Mouse (Mus musculus): Measurements from ENCODE around the gene Vps45. TPM values are rescaled to one million over a fixed set of nuclear protein-coding genes. Genes with fewer than 3 reads are reported as not detected.
"Not testable (repeated sequence)": the region's sequence is repeated elsewhere in the genome, so short reads cannot be mapped to it uniquely, and the experiment has no call there.

Vps45 gene
- polyA plus RNA-seq, 1 experiment = 7.5 TPM

DNA sequence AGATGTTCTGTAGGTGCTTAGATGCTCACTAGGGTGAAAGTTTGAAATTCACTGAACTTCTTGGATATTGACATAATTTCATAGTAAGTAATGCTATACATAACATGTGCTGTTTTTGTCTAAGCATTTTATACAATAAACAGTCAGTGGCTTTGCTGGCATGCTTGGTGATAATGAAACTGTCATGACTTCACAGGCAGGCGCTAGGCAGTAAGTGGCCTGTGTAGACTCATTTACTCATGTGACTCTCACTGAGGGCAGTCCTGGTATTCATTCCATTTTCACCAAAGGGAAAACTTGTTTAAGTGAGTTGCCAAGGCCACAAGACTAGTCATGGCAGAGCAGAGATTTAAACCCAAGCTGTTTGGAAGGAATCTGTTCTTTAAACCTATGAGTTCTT, 89.0 kb downstream of the Vps45 start:
- H3K4me1 ChIP-seq (replicated peaks; ENCODE audit: control insufficient read depth, insufficient read depth, low read length) = peaks cover 33% of the 10 kb centered on the region
- no peak for DNase-seq
- no peaks in the 10 kb centered on the region for H3K36me3 ChIP-seq (ENCODE audit: control insufficient read depth, insufficient read depth, low read length)
- H3K27me3 ChIP-seq (ENCODE audit: control insufficient read depth, insufficient read depth, low read length) = no peaks in the 10 kb centered on the region; the same call in 1 of the 2 replicates
- H3K4me3 ChIP-seq (ENCODE audit: control insufficient read depth, insufficient read depth, low read length) = no peak overlapping the region
- H3K27ac ChIP-seq (ENCODE audit: control insufficient read depth, insufficient read depth, low read length) = no peak overlapping the region
- TF ChIP-seq CTCF (IDR thresholded peaks at IDR 0.05; ENCODE audit: borderline replicate concordance, control insufficient read depth, extremely low read depth, insufficient read depth, low read length, poor library complexity) (no peak), POLR2A (IDR thresholded peaks at IDR 0.05; ENCODE audit: control insufficient read depth, extremely low read depth, insufficient read depth, low read length, poor library complexity) (no peak)
- 83% methylated on average over 1 of the region's 1 CpGs for WGBS

DNA sequence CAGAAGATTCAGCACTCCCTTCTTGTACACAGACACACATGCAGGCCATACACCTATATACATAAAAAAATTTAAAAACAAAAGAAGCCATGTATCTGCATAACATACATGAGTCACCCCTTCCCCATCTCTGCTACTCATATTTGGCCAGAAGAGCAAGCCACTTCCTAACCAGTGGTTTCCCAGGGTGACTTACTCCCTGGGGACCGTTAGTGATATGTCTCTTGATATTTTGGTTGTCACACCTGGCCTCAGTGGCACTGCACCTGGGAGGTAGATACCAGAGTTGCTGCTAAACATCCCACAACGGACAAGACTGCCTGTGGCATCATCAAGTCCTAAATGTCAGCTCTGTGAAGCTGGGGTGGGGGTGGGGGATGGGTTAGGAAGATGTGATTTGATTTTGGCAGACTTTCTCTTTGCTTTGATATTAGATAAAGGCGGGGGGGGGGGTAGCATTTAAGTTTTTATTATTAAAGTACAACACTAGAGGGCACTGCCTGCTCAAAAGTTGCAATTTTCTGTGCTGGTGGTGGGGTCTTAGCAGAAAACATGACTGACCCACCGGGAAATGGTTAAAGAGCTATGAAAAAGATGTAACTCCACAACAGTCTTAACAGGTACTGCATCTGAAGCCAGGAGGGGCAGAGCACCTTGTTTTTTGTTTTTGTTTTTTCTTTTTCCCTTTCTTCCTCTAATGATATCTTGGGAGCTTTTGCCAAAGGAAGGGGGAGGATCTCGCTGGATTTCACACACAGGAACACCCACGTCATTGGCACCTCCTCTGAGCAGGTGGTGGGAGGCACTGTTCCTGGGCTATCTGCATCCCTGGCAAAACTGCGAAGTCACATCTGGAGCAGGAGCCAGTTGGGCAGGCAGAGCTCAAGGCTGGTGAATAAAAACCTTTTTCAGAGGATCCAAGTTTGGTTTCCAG, 92.5 kb downstream of the Vps45 start:
- Histone ChIP-seq H3K4me3 (ENCODE audit: control insufficient read depth, insufficient read depth, low read length) (no peak overlapping the region), H3K27ac (ENCODE audit: control insufficient read depth, insufficient read depth, low read length) (no peak overlapping the region), H3K36me3 (ENCODE audit: control insufficient read depth, insufficient read depth, low read length) (no peaks in the 10 kb centered on the region), H3K4me1 (replicated peaks; ENCODE audit: control insufficient read depth, insufficient read depth, low read length) (peaks cover 15% of the 10 kb centered on the region), H3K27me3 (ENCODE audit: control insufficient read depth, insufficient read depth, low read length) (no peaks in the 10 kb centered on the region)
- TF ChIP-seq POLR2A (IDR thresholded peaks at IDR 0.05; ENCODE audit: control insufficient read depth, extremely low read depth, insufficient read depth, low read length, poor library complexity) (no peak), CTCF (IDR thresholded peaks at IDR 0.05; ENCODE audit: borderline replicate concordance, control insufficient read depth, extremely low read depth, insufficient read depth, low read length, poor library complexity) (no peak)
- 4% methylated on average over 7 of the region's 7 CpGs for WGBS
- DNase-seq = peak; percentile 51

DNA sequence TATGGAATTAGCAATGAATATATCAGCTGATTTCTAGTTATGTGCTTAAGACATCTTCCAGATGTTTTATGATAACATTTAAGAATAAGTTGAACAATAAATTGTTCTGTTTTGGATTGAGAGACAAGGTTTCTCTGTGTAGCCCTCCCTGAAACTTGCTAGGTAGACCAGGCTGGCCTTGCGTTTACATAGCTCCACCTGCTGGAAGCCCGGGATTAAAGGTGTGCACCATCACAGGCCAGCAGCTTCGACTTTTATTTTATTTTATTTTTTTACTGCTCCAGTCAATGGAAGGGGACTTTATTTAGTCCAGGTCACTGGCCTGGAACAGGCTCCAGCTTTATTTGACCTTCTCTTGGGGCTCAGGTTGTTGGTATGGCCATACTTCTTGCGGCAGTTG, 94.6 kb downstream of the Vps45 start:
- TF ChIP-seq CTCF (IDR thresholded peaks at IDR 0.05; ENCODE audit: borderline replicate concordance, control insufficient read depth, extremely low read depth, insufficient read depth, low read length, poor library complexity) (no peak), POLR2A (IDR thresholded peaks at IDR 0.05; ENCODE audit: control insufficient read depth, extremely low read depth, insufficient read depth, low read length, poor library complexity) (no peak)
- Histone ChIP-seq H3K27ac (ENCODE audit: control insufficient read depth, insufficient read depth, low read length) (no peak overlapping the region), H3K27me3 (ENCODE audit: control insufficient read depth, insufficient read depth, low read length) (no peaks in the 10 kb centered on the region), H3K36me3 (ENCODE audit: control insufficient read depth, insufficient read depth, low read length) (no peaks in the 10 kb centered on the region), H3K4me1 (replicated peaks; ENCODE audit: control insufficient read depth, insufficient read depth, low read length) (peaks cover 12% of the 10 kb centered on the region), H3K4me3 (ENCODE audit: control insufficient read depth, insufficient read depth, low read length) (no peak overlapping the region)
- peak; percentile 63 for DNase-seq
- WGBS = 33% methylated on average over 4 of the region's 4 CpGs

DNA sequence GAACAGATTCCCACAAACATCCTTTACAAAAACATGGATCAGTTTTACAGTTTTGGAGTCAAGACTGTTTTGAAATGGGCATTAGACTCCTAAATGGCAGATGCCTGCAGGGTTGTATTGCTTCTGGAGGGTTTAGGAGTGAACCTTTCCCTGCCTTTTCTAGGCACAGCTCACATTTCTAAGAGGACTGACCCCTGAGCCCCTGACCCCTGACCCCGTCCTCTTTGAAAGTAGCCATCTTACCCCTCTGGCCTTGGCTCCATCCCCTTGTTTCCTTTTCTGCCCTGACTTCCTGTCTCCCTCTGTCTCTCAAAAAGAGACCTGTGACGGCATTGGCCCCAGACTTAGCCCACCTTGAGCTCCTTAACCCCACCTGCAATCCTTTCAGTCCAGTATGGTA, 95.0 kb downstream of the Vps45 start:
- Histone ChIP-seq H3K27me3 (ENCODE audit: control insufficient read depth, insufficient read depth, low read length) (no peaks in the 10 kb centered on the region), H3K4me3 (ENCODE audit: control insufficient read depth, insufficient read depth, low read length) (no peak overlapping the region), H3K4me1 (replicated peaks; ENCODE audit: control insufficient read depth, insufficient read depth, low read length) (peaks cover 12% of the 10 kb centered on the region), H3K36me3 (ENCODE audit: control insufficient read depth, insufficient read depth, low read length) (no peaks in the 10 kb centered on the region), H3K27ac (ENCODE audit: control insufficient read depth, insufficient read depth, low read length) (no peak overlapping the region)
- no peak for DNase-seq
- WGBS = 65% methylated on average over 2 of the region's 2 CpGs
- TF ChIP-seq CTCF (IDR thresholded peaks at IDR 0.05; ENCODE audit: borderline replicate concordance, control insufficient read depth, extremely low read depth, insufficient read depth, low read length, poor library complexity) = no peak

DNA sequence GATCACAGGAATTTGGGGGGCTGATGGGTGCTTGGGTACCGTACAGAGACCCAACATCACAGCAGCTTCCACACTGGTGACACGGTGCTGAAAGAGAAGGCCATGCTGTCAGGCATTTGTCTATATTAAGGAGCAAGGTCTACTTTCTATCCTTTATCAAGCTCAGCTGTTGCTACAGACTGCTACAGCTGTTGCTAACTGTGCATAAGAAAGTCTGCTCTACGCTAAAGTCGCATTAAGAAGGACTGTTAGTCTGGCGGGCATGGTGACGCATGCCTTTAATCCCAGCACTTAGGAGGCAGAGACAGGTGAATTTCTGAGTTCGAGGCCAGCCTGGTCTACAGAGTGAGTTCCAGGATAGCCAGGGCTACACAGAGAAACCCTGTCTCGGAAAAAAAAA, 96.1 kb downstream of the Vps45 start:
- not testable (repeated sequence) for H3K27ac ChIP-seq (ENCODE audit: control insufficient read depth, insufficient read depth, low read length); H3K27me3 ChIP-seq (ENCODE audit: control insufficient read depth, insufficient read depth, low read length); DNase-seq; H3K4me3 ChIP-seq (ENCODE audit: control insufficient read depth, insufficient read depth, low read length); H3K36me3 ChIP-seq (ENCODE audit: control insufficient read depth, insufficient read depth, low read length)
- WGBS = 95% methylated on average over 8 of the region's 8 CpGs
- H3K4me1 ChIP-seq (replicated peaks; ENCODE audit: control insufficient read depth, insufficient read depth, low read length) = peaks cover 12% of the 10 kb centered on the region

DNA sequence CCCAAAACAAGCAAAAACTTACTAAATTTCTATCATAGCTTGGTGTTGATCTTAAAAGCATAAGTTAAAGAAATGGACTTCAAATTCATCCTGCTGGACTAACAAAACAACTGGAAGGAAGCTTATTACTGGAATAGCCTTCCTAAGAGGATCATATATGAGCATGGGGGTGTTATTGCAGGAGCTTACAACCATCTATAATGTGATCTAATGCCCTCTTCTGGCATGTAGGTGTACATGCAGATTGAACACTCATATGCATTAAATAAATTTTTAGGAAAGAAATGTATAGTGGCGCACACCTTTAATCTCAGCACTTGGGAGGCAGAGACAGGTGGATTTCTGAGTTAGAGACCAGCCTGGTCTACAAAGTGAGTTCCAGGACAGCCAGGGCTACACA, 98.5 kb downstream of the Vps45 start:
- no peak overlapping the region for H3K27ac ChIP-seq (ENCODE audit: control insufficient read depth, insufficient read depth, low read length)
- WGBS = 92% methylated on average over 1 of the region's 1 CpGs
- no peak overlapping the region for H3K4me3 ChIP-seq (ENCODE audit: control insufficient read depth, insufficient read depth, low read length)
- TF ChIP-seq POLR2A (IDR thresholded peaks at IDR 0.05; ENCODE audit: control insufficient read depth, extremely low read depth, insufficient read depth, low read length, poor library complexity) (no peak), CTCF (IDR thresholded peaks at IDR 0.05; ENCODE audit: borderline replicate concordance, control insufficient read depth, extremely low read depth, insufficient read depth, low read length, poor library complexity) (no peak)
- peaks cover 3% of the 10 kb centered on the region; the same call in 1 of the 2 replicates for H3K4me1 ChIP-seq (replicated peaks; ENCODE audit: control insufficient read depth, insufficient read depth, low read length)
- H3K36me3 ChIP-seq (ENCODE audit: control insufficient read depth, insufficient read depth, low read length) = no peaks in the 10 kb centered on the region
- DNase-seq = no peak
- H3K27me3 ChIP-seq (ENCODE audit: control insufficient read depth, insufficient read depth, low read length) = no peaks in the 10 kb centered on the region

DNA sequence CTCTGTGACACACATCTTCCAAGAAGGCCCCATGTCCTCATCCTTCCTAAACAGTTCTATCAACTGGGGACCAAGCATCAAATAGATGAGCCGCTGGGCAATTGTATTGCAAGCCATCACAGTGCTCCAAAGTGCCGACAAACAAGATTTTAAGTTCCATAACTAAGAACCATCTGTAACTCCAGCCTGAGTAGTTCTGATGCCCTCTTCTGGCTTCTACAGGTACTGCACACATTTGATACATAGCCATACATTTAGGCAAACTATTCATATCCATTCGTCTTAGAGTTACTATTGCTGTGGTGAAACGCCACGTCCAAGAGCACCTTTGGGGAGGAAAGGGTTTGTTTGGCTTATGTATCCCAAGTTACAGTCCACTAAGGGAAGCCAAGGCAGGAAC, 99.2 kb downstream of the Vps45 start:
- DNase-seq = peak; percentile 47
- peaks cover 1% of the 10 kb centered on the region; the same call in 1 of the 2 replicates for H3K4me1 ChIP-seq (replicated peaks; ENCODE audit: control insufficient read depth, insufficient read depth, low read length)
- WGBS = 85% methylated on average over 5 of the region's 5 CpGs
- H3K36me3 ChIP-seq (ENCODE audit: control insufficient read depth, insufficient read depth, low read length) = no peaks in the 10 kb centered on the region
- H3K27me3 ChIP-seq (ENCODE audit: control insufficient read depth, insufficient read depth, low read length) = no peaks in the 10 kb centered on the region
- no peak for TF ChIP-seq POLR2A (IDR thresholded peaks at IDR 0.05; ENCODE audit: control insufficient read depth, extremely low read depth, insufficient read depth, low read length, poor library complexity)
- no peak for TF ChIP-seq CTCF (IDR thresholded peaks at IDR 0.05; ENCODE audit: borderline replicate concordance, control insufficient read depth, extremely low read depth, insufficient read depth, low read length, poor library complexity)
- H3K27ac ChIP-seq (ENCODE audit: control insufficient read depth, insufficient read depth, low read length) = no peak overlapping the region
- no peak overlapping the region for H3K4me3 ChIP-seq (ENCODE audit: control insufficient read depth, insufficient read depth, low read length)

Data from thymus, adult 2 months (tissue).